Mouse (Mus musculus): ENCODE measurements at regions not wholly inside any gene's neighbourhood (a gene's known extent, or its start where the extent isn't known, plus 50 kb on each side); places are given as distances from the start of the nearest gene placed in this dataset.
"Not testable (repeated sequence)": the region's sequence is repeated elsewhere in the genome, so short reads cannot be mapped to it uniquely, and the experiment has no call there.

DNA sequence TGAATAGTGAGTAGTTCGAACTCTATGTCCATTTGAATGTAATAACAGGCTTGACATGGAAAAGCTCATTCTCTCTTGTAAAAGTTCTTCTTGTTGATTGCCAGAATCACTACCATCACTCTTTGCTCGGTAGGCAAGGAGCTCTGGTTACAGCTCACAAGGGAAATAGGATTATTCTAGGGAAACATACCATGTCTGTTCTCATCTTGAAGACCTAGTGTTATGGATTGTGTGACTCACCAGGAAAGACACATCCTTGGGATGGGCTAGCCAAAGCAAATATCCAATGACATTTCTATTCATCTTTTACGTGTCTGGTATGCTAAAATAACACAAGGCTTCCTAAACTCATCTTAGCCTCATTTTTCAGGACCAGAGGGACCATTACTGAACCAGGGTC, 155.4 kb upstream of the Slc25a13 start:
- Histone ChIP-seq H3K4me3 (ENCODE audit: insufficient read depth, low read depth, low read length) (no peak overlapping the region), H3K27ac (replicated peaks; ENCODE audit: insufficient read depth, low read depth, low read length) (no peak overlapping the region), H3K36me3 (ENCODE audit: control insufficient read depth, insufficient read depth, low read length) (no peaks in the 10 kb centered on the region), H3K9ac (ENCODE audit: low read depth, low read length) (no peak overlapping the region), H3K27me3 (ENCODE audit: control insufficient read depth, insufficient read depth, low read length) (no peaks in the 10 kb centered on the region), H3K4me1 (ENCODE audit: control insufficient read depth, insufficient read depth, low read length) (no peaks in the 10 kb centered on the region), H3K79me2 (ENCODE audit: control insufficient read depth, insufficient read depth, low read length) (no peaks in the 10 kb centered on the region)
- TF ChIP-seq CTCF (IDR thresholded peaks at IDR 0.05; ENCODE audit: low read depth, low read length) (no peak), POLR2A (IDR thresholded peaks at IDR 0.05; ENCODE audit: extremely low read depth, insufficient read depth, low read length) (no peak)
- no peak for DNase-seq (ENCODE audit: extremely low read depth, low read depth, low spot score)
- 83% methylated on average over 3 of the region's 3 CpGs for WGBS

DNA sequence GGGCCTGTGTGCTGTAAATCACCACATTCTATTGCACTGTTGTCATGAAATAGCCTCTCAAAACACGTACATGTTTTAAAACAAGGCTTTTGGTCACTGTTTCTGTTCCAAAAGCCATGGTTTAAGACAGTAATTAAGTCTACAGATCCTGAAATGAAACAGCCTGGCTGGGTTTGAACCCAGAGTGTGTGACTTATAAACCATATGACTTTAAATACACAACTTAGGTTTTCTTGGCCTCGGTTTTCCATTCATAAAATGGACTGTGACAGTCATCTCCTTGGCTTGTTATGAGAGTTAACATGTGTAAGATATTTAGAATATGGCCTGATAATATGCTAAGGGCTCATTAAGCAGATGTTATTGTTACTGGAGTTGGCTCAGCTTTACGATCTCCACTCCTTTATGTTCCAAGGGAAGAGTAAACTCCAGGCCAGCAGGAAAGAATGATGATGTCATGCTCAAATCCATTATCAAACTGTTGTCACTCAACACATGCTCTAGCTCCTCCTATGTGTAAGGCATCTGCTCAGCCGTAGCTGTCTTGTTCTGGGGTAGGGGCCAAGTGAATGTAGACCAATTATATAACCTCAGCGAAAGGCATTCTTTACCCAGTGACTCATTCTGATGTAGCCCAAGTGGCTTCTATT, 154.6 kb upstream of the Slc25a13 start:
- Histone ChIP-seq H3K36me3 (ENCODE audit: control insufficient read depth, insufficient read depth, low read length) (no peaks in the 10 kb centered on the region), H3K4me1 (ENCODE audit: control insufficient read depth, insufficient read depth, low read length) (no peaks in the 10 kb centered on the region), H3K79me2 (ENCODE audit: control insufficient read depth, insufficient read depth, low read length) (no peaks in the 10 kb centered on the region), H3K9ac (ENCODE audit: low read depth, low read length) (no peak overlapping the region), H3K4me3 (ENCODE audit: insufficient read depth, low read depth, low read length) (no peak overlapping the region), H3K27ac (replicated peaks; ENCODE audit: insufficient read depth, low read depth, low read length) (no peak overlapping the region), H3K27me3 (ENCODE audit: control insufficient read depth, insufficient read depth, low read length) (no peaks in the 10 kb centered on the region)
- 81% methylated on average over 5 of the region's 5 CpGs for WGBS
- no peak for DNase-seq (ENCODE audit: extremely low read depth, low read depth, low spot score)
- no peak for TF ChIP-seq POLR2A (IDR thresholded peaks at IDR 0.05; ENCODE audit: extremely low read depth, insufficient read depth, low read length)
- no peak for TF ChIP-seq CTCF (IDR thresholded peaks at IDR 0.05; ENCODE audit: low read depth, low read length)

DNA sequence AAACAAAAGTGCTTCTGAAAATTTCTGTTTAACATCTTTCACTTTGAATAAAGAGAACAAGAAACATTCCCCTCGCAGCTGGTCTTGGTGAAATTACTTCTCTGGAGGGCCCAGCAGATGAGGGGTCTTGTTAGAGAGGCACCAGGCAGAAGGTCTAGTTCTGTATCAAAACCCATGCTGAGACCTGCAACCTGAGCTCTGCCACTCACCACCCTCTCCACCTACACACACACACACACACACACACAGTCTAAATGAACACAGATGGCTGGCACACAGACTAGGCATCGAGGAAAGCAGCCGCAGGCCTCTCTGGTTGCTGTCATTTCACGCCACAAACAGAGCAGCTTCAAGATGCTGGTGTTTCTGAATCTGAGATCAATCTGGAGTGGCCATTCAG, 147.1 kb upstream of the Slc25a13 start:
- no peak overlapping the region for H3K9ac ChIP-seq (ENCODE audit: low read depth, low read length)
- H3K36me3 ChIP-seq (ENCODE audit: control insufficient read depth, insufficient read depth, low read length): no peaks in the 10 kb centered on the region
- H3K27me3 ChIP-seq (ENCODE audit: control insufficient read depth, insufficient read depth, low read length): no peaks in the 10 kb centered on the region

DNA sequence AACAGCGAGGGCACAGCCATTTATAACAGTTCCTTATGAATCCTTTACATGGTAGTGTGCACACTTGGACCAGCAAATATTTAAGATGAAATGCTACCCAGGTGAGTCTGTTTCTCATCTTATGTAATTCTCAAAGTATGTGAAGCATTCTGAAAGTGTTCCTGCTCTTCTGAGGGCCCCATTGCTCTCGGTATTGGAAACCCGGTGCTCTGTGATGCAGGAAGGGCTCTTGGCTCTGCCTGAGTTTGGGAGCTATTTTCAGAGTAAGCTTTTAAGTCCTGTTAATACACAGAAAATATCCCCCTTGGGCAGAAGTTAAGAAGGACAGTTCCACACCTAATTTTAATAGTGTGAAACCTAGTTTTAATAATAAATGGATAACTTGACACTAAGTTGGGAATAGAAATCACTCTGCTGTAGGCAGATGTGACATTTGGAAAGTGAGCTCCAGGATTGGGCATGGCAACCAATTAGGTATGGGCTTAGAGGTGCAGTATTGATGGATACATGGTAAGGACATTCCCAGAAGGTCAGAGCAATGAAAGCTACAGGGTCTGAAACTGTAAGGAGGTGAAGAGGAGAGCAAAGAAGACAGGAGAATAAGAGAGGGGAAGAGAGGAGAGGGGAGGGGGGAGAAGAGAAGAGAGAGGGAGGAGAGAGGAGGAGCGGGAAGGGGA, 145.8 kb upstream of the Slc25a13 start:
- Histone ChIP-seq H3K79me2 (ENCODE audit: control insufficient read depth, insufficient read depth, low read length) (no peaks in the 10 kb centered on the region), H3K9ac (ENCODE audit: low read depth, low read length) (no peak overlapping the region), H3K27me3 (ENCODE audit: control insufficient read depth, insufficient read depth, low read length) (no peaks in the 10 kb centered on the region), H3K27ac (replicated peaks; ENCODE audit: insufficient read depth, low read depth, low read length) (no peak overlapping the region), H3K36me3 (ENCODE audit: control insufficient read depth, insufficient read depth, low read length) (no peaks in the 10 kb centered on the region), H3K4me3 (ENCODE audit: insufficient read depth, low read depth, low read length) (no peak overlapping the region), H3K4me1 (ENCODE audit: control insufficient read depth, insufficient read depth, low read length) (no peaks in the 10 kb centered on the region)
- no peak for DNase-seq (ENCODE audit: extremely low read depth, low read depth, low spot score)
- TF ChIP-seq CTCF (IDR thresholded peaks at IDR 0.05; ENCODE audit: low read depth, low read length) (no peak), POLR2A (IDR thresholded peaks at IDR 0.05; ENCODE audit: extremely low read depth, insufficient read depth, low read length) (no peak)
- 93% methylated on average over 4 of the region's 4 CpGs for WGBS

More for the DNA sequence above, 147.1 kb upstream of the Slc25a13 start:
- no peaks in the 10 kb centered on the region for H3K4me1 ChIP-seq (ENCODE audit: control insufficient read depth, insufficient read depth, low read length)
- H3K79me2 ChIP-seq (ENCODE audit: control insufficient read depth, insufficient read depth, low read length): no peaks in the 10 kb centered on the region
- H3K27ac ChIP-seq (replicated peaks; ENCODE audit: insufficient read depth, low read depth, low read length): no peak overlapping the region
- WGBS: 87% methylated on average over 4 of the region's 4 CpGs
- no peak overlapping the region for H3K4me3 ChIP-seq (ENCODE audit: insufficient read depth, low read depth, low read length)
- TF ChIP-seq POLR2A (IDR thresholded peaks at IDR 0.05; ENCODE audit: extremely low read depth, insufficient read depth, low read length): no peak
- TF ChIP-seq CTCF (IDR thresholded peaks at IDR 0.05; ENCODE audit: low read depth, low read length): no peak
- DNase-seq (ENCODE audit: extremely low read depth, low read depth, low spot score): no peak

DNA sequence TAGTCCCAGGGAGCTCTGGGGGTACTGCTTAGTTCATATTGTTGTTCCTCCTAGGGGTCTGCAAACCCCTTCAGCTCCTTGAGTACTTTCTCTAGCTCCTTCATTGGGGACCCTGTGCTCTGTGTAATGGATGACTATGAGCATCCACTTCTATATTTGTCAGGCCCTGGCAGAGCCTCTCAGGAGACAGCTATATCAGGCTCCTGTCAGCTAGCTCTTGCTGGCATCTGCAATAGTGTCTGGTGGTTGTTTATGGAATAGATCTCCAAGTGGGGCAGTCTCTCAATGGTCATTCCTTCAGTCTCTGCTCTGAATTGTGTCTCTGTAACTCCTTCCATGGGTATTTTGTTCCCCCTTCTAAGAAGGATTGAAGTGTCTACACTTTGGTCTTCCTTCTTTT, 144.2 kb upstream of the Slc25a13 start:
- not testable (repeated sequence) for H3K4me3 ChIP-seq (ENCODE audit: insufficient read depth, low read depth, low read length); H3K9ac ChIP-seq (ENCODE audit: low read depth, low read length); H3K4me1 ChIP-seq (ENCODE audit: control insufficient read depth, insufficient read depth, low read length); H3K36me3 ChIP-seq (ENCODE audit: control insufficient read depth, insufficient read depth, low read length); H3K27me3 ChIP-seq (ENCODE audit: control insufficient read depth, insufficient read depth, low read length); H3K79me2 ChIP-seq (ENCODE audit: control insufficient read depth, insufficient read depth, low read length); DNase-seq (ENCODE audit: extremely low read depth, low read depth, low spot score); H3K27ac ChIP-seq (replicated peaks; ENCODE audit: insufficient read depth, low read depth, low read length)

DNA sequence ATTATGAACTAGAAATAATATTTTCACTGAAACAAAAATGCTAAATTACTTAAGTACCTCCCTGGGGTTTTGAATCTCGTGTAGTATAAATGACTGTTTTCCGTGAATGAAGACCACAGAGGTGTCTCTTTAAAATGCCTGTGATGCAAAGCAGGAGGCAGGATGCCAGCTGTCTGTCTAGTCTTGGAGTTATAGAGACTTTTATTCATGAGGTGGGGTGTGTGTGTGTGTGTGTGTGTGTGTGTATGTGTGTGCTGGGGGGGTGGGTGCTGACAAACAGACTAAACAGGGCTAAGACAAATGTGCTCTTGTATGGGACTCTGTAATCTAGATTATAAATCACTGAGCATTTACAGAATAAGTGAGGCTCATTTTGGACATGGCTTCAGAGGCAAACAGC, 140.5 kb upstream of the Slc25a13 start:
- no peak for DNase-seq (ENCODE audit: extremely low read depth, low read depth, low spot score)
- Histone ChIP-seq H3K27ac (replicated peaks; ENCODE audit: insufficient read depth, low read depth, low read length) (no peak overlapping the region), H3K9ac (ENCODE audit: low read depth, low read length) (no peak overlapping the region), H3K4me3 (ENCODE audit: insufficient read depth, low read depth, low read length) (no peak overlapping the region), H3K36me3 (ENCODE audit: control insufficient read depth, insufficient read depth, low read length) (no peaks in the 10 kb centered on the region), H3K27me3 (ENCODE audit: control insufficient read depth, insufficient read depth, low read length) (no peaks in the 10 kb centered on the region), H3K4me1 (ENCODE audit: control insufficient read depth, insufficient read depth, low read length) (no peaks in the 10 kb centered on the region), H3K79me2 (ENCODE audit: control insufficient read depth, insufficient read depth, low read length) (no peaks in the 10 kb centered on the region)
- 74% methylated on average over 2 of the region's 2 CpGs for WGBS
- TF ChIP-seq POLR2A (IDR thresholded peaks at IDR 0.05; ENCODE audit: extremely low read depth, insufficient read depth, low read length) (no peak), CTCF (IDR thresholded peaks at IDR 0.05; ENCODE audit: low read depth, low read length) (no peak)
